Comparison of ENCODE assay signal across 8 mouse cellular contexts in the genomic region with DNA sequence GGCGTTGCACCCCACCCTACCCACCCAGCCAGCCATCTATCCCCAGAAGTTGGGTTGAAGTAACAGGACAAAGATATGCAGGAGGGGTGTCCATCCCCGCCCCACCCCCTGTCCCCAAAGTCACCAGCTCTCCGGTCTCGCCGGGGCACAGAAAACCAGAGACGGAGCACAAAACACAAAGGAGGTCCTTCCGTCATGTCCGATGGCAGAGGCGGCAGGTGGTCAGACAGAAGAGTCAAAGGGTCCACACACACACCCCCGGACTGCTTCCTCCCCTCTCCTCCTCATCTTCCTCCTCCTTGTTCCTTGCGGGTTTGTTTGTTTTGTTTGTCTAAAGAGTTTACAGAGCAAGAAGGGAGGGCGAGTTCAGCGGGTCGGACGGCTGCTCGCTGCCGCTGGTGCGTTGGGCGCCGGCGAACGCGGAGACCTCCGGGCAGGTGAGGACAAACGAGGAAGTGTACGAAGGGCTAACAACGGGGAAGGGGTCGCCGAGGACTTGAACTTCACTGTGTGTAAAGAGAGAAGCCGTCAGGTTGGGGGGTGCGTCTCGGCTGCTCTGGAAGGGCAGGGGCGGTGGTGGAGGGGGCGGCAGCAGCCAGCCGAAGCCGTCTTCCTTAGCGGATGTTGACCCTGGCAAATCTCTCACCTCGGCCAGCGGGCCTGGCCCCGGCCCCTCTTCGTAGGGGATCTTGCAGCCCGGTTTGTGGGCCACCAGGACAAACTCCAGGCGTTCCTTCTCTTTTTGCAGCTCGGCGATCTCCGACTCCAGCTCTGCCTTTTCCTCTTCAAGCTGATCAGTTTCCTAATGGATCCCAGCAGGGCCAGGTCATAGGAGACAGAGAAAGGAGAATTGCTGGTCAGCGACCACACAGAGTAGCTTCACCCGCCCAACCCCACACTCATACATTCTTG. TPM values are rescaled to one million over a fixed set of nuclear protein-coding genes. Genes with fewer than 3 reads are reported as not detected.
DNase-seq lines count a peak whose midpoint lies in the region; ATAC-seq lines count a peak whose summit lies in the region.

No protein-coding gene starts in this region.

- ATAC-seq in CD4-positive, CD25-positive, alpha-beta regulatory T cell, adult 4 months, result no peak
- no peak for ATAC-seq in megakaryocyte, adult 5-6 weeks (ENCODE audit: poor library complexity, severe bottlenecking)
- no peak for ATAC-seq in limb, embryonic 13.5 days (ENCODE audit: low FRiP score, low read depth)

- peaks cover 51% of the 10 kb centered on the region for H3K27me3 ChIP-seq in megakaryocyte, embryonic 14.5 days (replicated peaks)
- peaks cover 67% of the 10 kb centered on the region for H3K27me3 ChIP-seq in limb, embryonic 13.5 days
- 0 out of 2 replicates have a peak, but pooled peaks cover 2% of the 10 kb centered on the region for H3K27me3 ChIP-seq in splenic B cell, adult 2 months (ENCODE audit: control insufficient read depth, insufficient read depth, low read length, poor library complexity, severe bottlenecking)

- H3K9me3 ChIP-seq in megakaryocyte, embryonic 14.5 days, result no peaks in the 10 kb centered on the region
- no peaks in the 10 kb centered on the region for H3K9me3 ChIP-seq in limb, embryonic 13.5 days

- whole genome bisulfite sequencing in limb, embryonic 13.5 days, result 2% methylated on average over 47 of the region's 48 CpGs

- H3K9ac ChIP-seq in limb, embryonic 13.5 days, result peak overlapping the region; percentile 57; the same call in 1 of the 2 replicates

- H3K4me1 ChIP-seq in megakaryocyte, embryonic 14.5 days, result peaks cover 77% of the 10 kb centered on the region
- peaks cover 44% of the 10 kb centered on the region for H3K4me1 ChIP-seq in limb, embryonic 13.5 days

- peak; percentile 66 for DNase-seq in CD4-positive, CD25-positive, alpha-beta regulatory T cell, adult 2 months (ENCODE audit: low read depth, low spot score)
- DNase-seq in splenic B cell, adult 2 months (ENCODE audit: low read depth, low spot score), result peak; percentile 67
- DNase-seq in layer of hippocampus, adult 8-10 months (ENCODE audit: low spot score in 2 of 2), result no peak
- no peak for DNase-seq in cerebellum, adult 9-10 months

- peak overlapping the region; percentile 60 for H3K4me2 ChIP-seq in limb, embryonic 13.5 days (replicated peaks)

- no peaks in the 10 kb centered on the region for H3K36me3 ChIP-seq in megakaryocyte, embryonic 14.5 days (replicated peaks; ENCODE audit: low read length)
- no peaks in the 10 kb centered on the region for H3K36me3 ChIP-seq in limb, embryonic 13.5 days
- H3K36me3 ChIP-seq in splenic B cell, adult 2 months (ENCODE audit: control insufficient read depth, insufficient read depth, low read length, poor library complexity, severe bottlenecking), result no peaks in the 10 kb centered on the region; the same call in 1 of the 2 replicates

- no peak overlapping the region for H3K27ac ChIP-seq in limb, embryonic 13.5 days

- H3K4me3 ChIP-seq in megakaryocyte, embryonic 14.5 days (replicated peaks), result peak overlapping the region; percentile 89
- peak overlapping the region; percentile 39 for H3K4me3 ChIP-seq in limb, embryonic 13.5 days

RNA-seq across cellular contexts. Expression of gene Fosb, which starts 5.1 kb away (rescaled TPM):
- 1 to 10 TPM in 1 of 2 experiments, under 1 TPM in 1; 0.35 to 2.7 TPM for polyA plus RNA-seq in CD4-positive, CD25-positive, alpha-beta regulatory T cell, adult 4 months (2017; shearing (Covaris generic))
- 12.9 and 33.1 TPM in 2 replicates for polyA plus RNA-seq in megakaryocyte, embryonic 14.5 days (2012; ENCODE audit: insufficient read depth, low replicate concordance)
- 24.0 and 25.4 TPM in 2 replicates for total RNA-seq in megakaryocyte, adult 5-6 weeks (2015)
- 26.9 and 30.4 TPM in 2 replicates for total RNA-seq in megakaryocyte, adult 5-6 weeks (2017)
- 0.23 and 0.27 TPM in 2 replicates for polyA plus RNA-seq in limb, embryonic 13.5 days (2015; fragmentation: Nextera tagmentation; extraction: Ambion mirVana)
- 10 to 100 TPM in 3 of 4 experiments, 1 to 10 TPM in 1; 5.4 to 13.8 (median 10.7) TPM for total RNA-seq in layer of hippocampus, adult 8-10 months (2022)

RNA-seq across cellular contexts. Expression of gene Rtn2, which starts 22.3 kb away (rescaled TPM):
- polyA plus RNA-seq in CD4-positive, CD25-positive, alpha-beta regulatory T cell, adult 4 months (2017; shearing (Covaris generic)), result not detected
- polyA plus RNA-seq in megakaryocyte, embryonic 14.5 days (2012; ENCODE audit: insufficient read depth, low replicate concordance), result 6.1 and 8.4 TPM in 2 replicates
- total RNA-seq in megakaryocyte, adult 5-6 weeks (2015), result 0.48 TPM in 1 of 2 replicates, not detected in the other
- not detected in 2 replicates for total RNA-seq in megakaryocyte, adult 5-6 weeks (2017)
- 20.2 and 20.9 TPM in 2 replicates for polyA plus RNA-seq in limb, embryonic 13.5 days (2015; fragmentation: Nextera tagmentation; extraction: Ambion mirVana)
- total RNA-seq in layer of hippocampus, adult 8-10 months (2022), result 10 to 100 TPM; 76.6 to 96.7 (median 85.4) TPM

RNA-seq across cellular contexts. Expression of gene Ppm1n, which starts 24.9 kb away (rescaled TPM):
- 1 to 10 TPM; 1.7 to 2.1 TPM for polyA plus RNA-seq in CD4-positive, CD25-positive, alpha-beta regulatory T cell, adult 4 months (2017; shearing (Covaris generic))
- not detected in 2 replicates for polyA plus RNA-seq in megakaryocyte, embryonic 14.5 days (2012; ENCODE audit: insufficient read depth, low replicate concordance)
- not detected in 2 replicates for total RNA-seq in megakaryocyte, adult 5-6 weeks (2015)
- not detected in 2 replicates for total RNA-seq in megakaryocyte, adult 5-6 weeks (2017)
- polyA plus RNA-seq in limb, embryonic 13.5 days (2015; fragmentation: Nextera tagmentation; extraction: Ambion mirVana), result not detected in 2 replicates
- total RNA-seq in layer of hippocampus, adult 8-10 months (2022), result under 1 TPM in 1 of 4 experiments, not detected in 3; 0.28 TPM

RNA-seq across cellular contexts. Expression of gene Vasp, which starts 33.1 kb away (rescaled TPM):
- 100 to 1,000 TPM in 1 of 2 experiments, 10 to 100 TPM in 1; 52.3 to 109 TPM for polyA plus RNA-seq in CD4-positive, CD25-positive, alpha-beta regulatory T cell, adult 4 months (2017; shearing (Covaris generic))
- 828 and 2,423 TPM in 2 replicates for polyA plus RNA-seq in megakaryocyte, embryonic 14.5 days (2012; ENCODE audit: insufficient read depth, low replicate concordance)
- total RNA-seq in megakaryocyte, adult 5-6 weeks (2015), result 122 and 129 TPM in 2 replicates
- 180 and 227 TPM in 2 replicates for total RNA-seq in megakaryocyte, adult 5-6 weeks (2017)
- polyA plus RNA-seq in limb, embryonic 13.5 days (2015; fragmentation: Nextera tagmentation; extraction: Ambion mirVana), result 68.9 and 69.0 TPM in 2 replicates
- total RNA-seq in layer of hippocampus, adult 8-10 months (2022), result 10 to 100 TPM; 17.4 to 26.8 (median 19.5) TPM

RNA-seq across cellular contexts. Expression of gene Ercc1, which starts 39.8 kb away (rescaled TPM):
- polyA plus RNA-seq in CD4-positive, CD25-positive, alpha-beta regulatory T cell, adult 4 months (2017; shearing (Covaris generic)), result 10 to 100 TPM; 71.2 to 78.1 TPM
- 36.5 and 52.2 TPM in 2 replicates for polyA plus RNA-seq in megakaryocyte, embryonic 14.5 days (2012; ENCODE audit: insufficient read depth, low replicate concordance)
- total RNA-seq in megakaryocyte, adult 5-6 weeks (2015), result 18.9 and 26.4 TPM in 2 replicates
- 17.5 and 21.4 TPM in 2 replicates for total RNA-seq in megakaryocyte, adult 5-6 weeks (2017)
- polyA plus RNA-seq in limb, embryonic 13.5 days (2015; fragmentation: Nextera tagmentation; extraction: Ambion mirVana), result 89.1 and 96.4 TPM in 2 replicates
- total RNA-seq in layer of hippocampus, adult 8-10 months (2022), result 10 to 100 TPM; 41.9 to 47.8 (median 43.2) TPM

Comparison
In these comparisons a context has a peak if more than half of its experiments do, and no peak if none do; other contexts are left out.
1. DNase-seq: peak in CD4-positive, CD25-positive, alpha-beta regulatory T cell, adult 2 months (single experiment) and splenic B cell, adult 2 months (single experiment); none in layer of hippocampus, adult 8-10 months (0 of 2) and cerebellum, adult 9-10 months (single experiment).